Comparison of ENCODE assay signal across 8 mouse cellular contexts in genomic region chr5:53214362-53214761, GRCm38 (mm10). TPM values are rescaled to one million over a fixed set of nuclear protein-coding genes. Genes with fewer than 3 reads are reported as not detected.
DNase-seq lines count a peak whose midpoint lies in the region; ATAC-seq lines count a peak whose summit lies in the region.
"Had no signal": no experiment of that assay in that cellular context is flagged by ENCODE, and none has a peak within 500 bp of the region (broad histone marks: within the 10 kb centered on the region; RNA-seq: fewer than 3 reads in every experiment).

No protein-coding gene starts in this region.

- H3K4me3 ChIP-seq in kidney, embryonic 15.5 days (replicated peaks): peak overlapping the region; percentile 74
- H3K4me3 ChIP-seq in embryonic facial prominence, embryonic 15.5 days (replicated peaks): 0 out of 2 replicates have a peak overlapping the region, but pooled peaks have one; percentile 56
- no peak overlapping the region for H3K4me3 ChIP-seq in hindbrain, embryonic 11.5 days (ENCODE audit: low read depth, low read length)
- peak overlapping the region; percentile 58 for H3K4me3 ChIP-seq in midbrain, embryonic 16.5 days (ENCODE audit: low read depth, low read length)

- H3K4me1 ChIP-seq in kidney, embryonic 15.5 days: peaks cover 41% of the 10 kb centered on the region
- peaks cover 22% of the 10 kb centered on the region for H3K4me1 ChIP-seq in embryonic facial prominence, embryonic 15.5 days
- no peaks in the 10 kb centered on the region for H3K4me1 ChIP-seq in hindbrain, embryonic 11.5 days (replicated peaks; ENCODE audit: control insufficient read depth, insufficient read depth, low read length)
- H3K4me1 ChIP-seq in midbrain, embryonic 16.5 days (ENCODE audit: control insufficient read depth, insufficient read depth, low read length): peaks cover 14% of the 10 kb centered on the region

- peak overlapping the region; percentile 66; the same call in 1 of the 2 replicates for H3K27ac ChIP-seq in kidney, embryonic 15.5 days
- no peak overlapping the region for H3K27ac ChIP-seq in embryonic facial prominence, embryonic 15.5 days (replicated peaks)
- H3K27ac ChIP-seq in hindbrain, embryonic 11.5 days (ENCODE audit: low read depth, low read length): no peak overlapping the region
- H3K27ac ChIP-seq in midbrain, embryonic 16.5 days (ENCODE audit: low read length): no peak overlapping the region

- H3K27me3 ChIP-seq in kidney, embryonic 15.5 days: peaks cover 38% of the 10 kb centered on the region
- H3K27me3 ChIP-seq in embryonic facial prominence, embryonic 15.5 days: peaks cover 45% of the 10 kb centered on the region
- H3K27me3 ChIP-seq in hindbrain, embryonic 11.5 days (ENCODE audit: control insufficient read depth, insufficient read depth, low read length): peaks cover 11% of the 10 kb centered on the region; the same call in 1 of the 2 replicates
- H3K27me3 ChIP-seq in midbrain, embryonic 16.5 days (ENCODE audit: control insufficient read depth, insufficient read depth, low read depth, low read length): no peaks in the 10 kb centered on the region; the same call in 1 of the 2 replicates

- no peak for DNase-seq in kidney, postnatal 14 days
- no peak for DNase-seq in hindbrain, embryonic 11.5 days (ENCODE audit: low spot score)
- no peak for DNase-seq in MN1 (ENCODE audit: low spot score)
- no peak for DNase-seq in urinary bladder, postnatal 36 days (ENCODE audit: low spot score in 2 of 2)

- ATAC-seq in kidney, embryonic 15.5 days (replicated peaks; ENCODE audit: low FRiP score): no peak
- ATAC-seq in embryonic facial prominence, embryonic 15.5 days (ENCODE audit: insufficient number of reproducible peaks, low FRiP score, low TSS enrichment, low read depth): no peak
- ATAC-seq in hindbrain, embryonic 11.5 days (ENCODE audit: low FRiP score): 0 out of 2 replicates have a peak, but pooled peaks have one; percentile 2
- ATAC-seq in midbrain, embryonic 16.5 days: peak; percentile 1; the same call in 1 of the 2 replicates
- ATAC-seq: Patski had no signal

- no peaks in the 10 kb centered on the region for H3K36me3 ChIP-seq in kidney, embryonic 15.5 days
- H3K36me3 ChIP-seq in embryonic facial prominence, embryonic 15.5 days: no peaks in the 10 kb centered on the region
- no peaks in the 10 kb centered on the region for H3K36me3 ChIP-seq in hindbrain, embryonic 11.5 days (ENCODE audit: control insufficient read depth, insufficient read depth, low read length)
- no peaks in the 10 kb centered on the region for H3K36me3 ChIP-seq in midbrain, embryonic 16.5 days (ENCODE audit: control insufficient read depth, insufficient read depth, low read length)

- H3K4me2 ChIP-seq in kidney, embryonic 15.5 days: peak overlapping the region; percentile 97
- H3K4me2 ChIP-seq in embryonic facial prominence, embryonic 15.5 days (replicated peaks): peak overlapping the region; percentile 99
- H3K4me2 ChIP-seq in hindbrain, embryonic 11.5 days (replicated peaks; ENCODE audit: low read depth, low read length): peak overlapping the region; percentile 92; the same call in 1 of the 2 replicates
- H3K4me2 ChIP-seq in midbrain, embryonic 16.5 days (ENCODE audit: low read length): peak overlapping the region; percentile 83

- no peak overlapping the region for H3K9ac ChIP-seq in kidney, embryonic 15.5 days
- H3K9ac ChIP-seq in embryonic facial prominence, embryonic 15.5 days: no peak overlapping the region
- no peak overlapping the region for H3K9ac ChIP-seq in hindbrain, embryonic 11.5 days (ENCODE audit: low read depth, low read length)
- H3K9ac ChIP-seq in midbrain, embryonic 16.5 days (ENCODE audit: low read depth, low read length): peak overlapping the region; percentile 91

- H3K9me3 ChIP-seq in kidney, embryonic 15.5 days (replicated peaks): no peaks in the 10 kb centered on the region
- H3K9me3 ChIP-seq in embryonic facial prominence, embryonic 15.5 days (replicated peaks): no peaks in the 10 kb centered on the region
- H3K9me3 ChIP-seq in hindbrain, embryonic 11.5 days (ENCODE audit: control insufficient read depth, low read length): no peaks in the 10 kb centered on the region
- no peaks in the 10 kb centered on the region for H3K9me3 ChIP-seq in midbrain, embryonic 16.5 days (replicated peaks; ENCODE audit: control insufficient read depth, low read length, poor library complexity, severe bottlenecking)

- 25% methylated on average over 5 of the region's 5 CpGs for WGBS in kidney, embryonic 15.5 days
- 12% methylated on average over 5 of the region's 5 CpGs for WGBS in embryonic facial prominence, embryonic 15.5 days
- 11% methylated on average over 5 of the region's 5 CpGs for WGBS in hindbrain, embryonic 11.5 days
- 14% methylated on average over 5 of the region's 5 CpGs for WGBS in midbrain, embryonic 16.5 days

RNA-seq across cellular contexts. Expression of gene Sel1l3, which starts 0.6 kb away (rescaled TPM):
- 19.0 and 20.1 TPM in 2 replicates for polyA plus RNA-seq in kidney, embryonic 15.5 days (2015; fragmentation: Nextera tagmentation; extraction: Ambion mirVana)
- polyA plus RNA-seq in embryonic facial prominence, embryonic 15.5 days (2015; fragmentation: Nextera tagmentation; extraction: Ambion mirVana): 4.0 TPM in 2 replicates
- polyA plus RNA-seq in hindbrain, embryonic 11.5 days (2014; fragmentation: Nextera tagmentation; extraction: Ambion mirVana): 2.7 and 3.7 TPM in 2 replicates
- polyA plus RNA-seq in midbrain, embryonic 16.5 days (2015; fragmentation: Nextera tagmentation; extraction: Ambion mirVana): 6.8 and 7.3 TPM in 2 replicates

RNA-seq across cellular contexts. Expression of gene Smim20, which starts 52.5 kb away (rescaled TPM):
- 82.0 and 82.7 TPM in 2 replicates for polyA plus RNA-seq in kidney, embryonic 15.5 days (2015; fragmentation: Nextera tagmentation; extraction: Ambion mirVana)
- polyA plus RNA-seq in embryonic facial prominence, embryonic 15.5 days (2015; fragmentation: Nextera tagmentation; extraction: Ambion mirVana): 84.1 and 86.9 TPM in 2 replicates
- 66.3 and 69.2 TPM in 2 replicates for polyA plus RNA-seq in hindbrain, embryonic 11.5 days (2014; fragmentation: Nextera tagmentation; extraction: Ambion mirVana)
- 65.6 and 71.0 TPM in 2 replicates for polyA plus RNA-seq in midbrain, embryonic 16.5 days (2015; fragmentation: Nextera tagmentation; extraction: Ambion mirVana)

Comparison
In these comparisons a context has a peak if more than half of its experiments do, and no peak if none do; other contexts are left out.
1. ATAC-seq: peak in hindbrain, embryonic 11.5 days (single experiment) and midbrain, embryonic 16.5 days (single experiment); none in kidney, embryonic 15.5 days (single experiment) and embryonic facial prominence, embryonic 15.5 days (single experiment).
2. Peak in every context shown above with its lines, with median percentiles within 50 percentile points of each other: H3K4me2 ChIP-seq.